Mouse (Mus musculus) splenic B cell, adult 2 months (primary cell): ENCODE results near the gene Ftsj1.

ENCODE experiments used
- DNase-seq: peaks from one replicate; pipeline ENCODE4 v3.0.0-alpha.2; 2011; ENCODE audit warnings: low read depth, low spot score
- H3K27me3 ChIP-seq: 2 replicates; pipeline ENCODE4 v1.6.1; 2012; ENCODE audit warnings: mild to moderate bottlenecking, low read length, moderate library complexity, mixed read lengths; ENCODE audit not compliant: control insufficient read depth, poor library complexity, insufficient read depth, severe bottlenecking
- H3K36me3 ChIP-seq: 2 replicates; pipeline ENCODE4 v1.6.1; 2012; ENCODE audit warnings: mild to moderate bottlenecking, low read length, moderate library complexity, mixed read lengths; ENCODE audit not compliant: control insufficient read depth, poor library complexity, insufficient read depth, severe bottlenecking

Gene Ftsj1

DNA sequence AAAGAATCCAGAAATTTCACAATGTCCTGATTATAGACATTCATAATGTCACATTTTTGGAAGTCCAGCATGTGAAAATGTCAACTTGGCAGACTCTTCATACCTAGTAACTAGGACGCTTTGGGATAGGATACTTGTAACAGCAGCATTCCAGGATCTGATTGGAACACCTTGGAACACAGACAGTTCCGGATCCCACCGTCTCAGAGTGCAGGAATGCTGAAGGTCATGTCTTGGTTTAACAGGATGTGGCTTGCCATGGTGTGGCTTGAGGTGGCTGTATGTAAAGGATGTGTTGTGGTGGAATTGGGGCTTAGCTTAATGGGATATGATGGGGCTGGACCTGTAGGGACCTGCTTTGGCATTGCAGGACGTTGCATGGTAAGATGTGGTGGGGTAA is 47.1 kb downstream of the Ftsj1 start:
- Histone ChIP-seq H3K27me3 (no peaks in the 10 kb centered on the region), H3K36me3 (no peaks in the 10 kb centered on the region)
- no peak for DNase-seq

- DNase-seq, result no peak
- no peaks in the 10 kb centered on the region for H3K36me3 ChIP-seq
- H3K27me3 ChIP-seq, result no peaks in the 10 kb centered on the region
These were observed 48.1 kb downstream of the Ftsj1 start for GRCm38 (mm10) chrX:8204076-8204475.

DNA sequence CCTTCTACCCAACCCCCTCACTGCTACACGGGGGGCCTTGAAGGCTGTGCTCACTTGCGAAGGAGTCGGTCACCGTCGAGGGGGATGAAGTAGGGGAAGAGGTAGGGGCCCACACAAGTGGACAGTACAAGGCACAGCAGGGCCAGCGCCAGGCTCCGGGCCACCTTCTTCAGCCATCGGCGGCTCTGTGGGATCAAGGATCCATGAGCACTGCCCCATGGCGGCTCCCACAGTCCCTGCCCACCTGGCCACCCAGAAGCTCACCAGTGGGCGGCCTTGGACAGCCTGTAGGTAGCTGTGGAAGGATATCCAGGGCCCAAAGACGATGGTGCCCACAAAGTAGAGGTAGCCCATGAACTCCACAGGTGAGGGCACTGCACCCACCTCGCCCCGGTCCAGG is 49.1 kb downstream of the Ftsj1 start:
- DNase-seq, result no peak
- Histone ChIP-seq H3K27me3 (no peaks in the 10 kb centered on the region), H3K36me3 (no peaks in the 10 kb centered on the region)

DNA sequence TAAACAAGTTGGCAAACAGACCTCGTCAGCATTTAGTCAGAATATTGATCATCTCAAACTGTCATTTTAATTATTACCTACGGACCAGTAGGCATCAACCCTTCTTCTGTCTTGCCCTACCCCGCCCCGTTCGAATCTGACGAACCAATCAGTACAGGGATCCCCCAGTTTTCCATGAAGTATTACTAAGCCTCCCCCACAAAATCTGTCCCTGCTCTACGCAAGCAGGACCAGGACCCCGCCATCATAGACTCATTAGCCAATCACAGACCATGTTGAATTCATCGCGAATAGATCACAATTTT is 58.8 kb downstream of the Ftsj1 start, which contains the start of gene Ebp:
Ebp (minus strand) TSS at position 94 of the 305 bp plus-strand sequence.
- no peaks in the 10 kb centered on the region for H3K36me3 ChIP-seq
- H3K27me3 ChIP-seq, result no peaks in the 10 kb centered on the region
- DNase-seq, result peak; percentile 54

DNA sequence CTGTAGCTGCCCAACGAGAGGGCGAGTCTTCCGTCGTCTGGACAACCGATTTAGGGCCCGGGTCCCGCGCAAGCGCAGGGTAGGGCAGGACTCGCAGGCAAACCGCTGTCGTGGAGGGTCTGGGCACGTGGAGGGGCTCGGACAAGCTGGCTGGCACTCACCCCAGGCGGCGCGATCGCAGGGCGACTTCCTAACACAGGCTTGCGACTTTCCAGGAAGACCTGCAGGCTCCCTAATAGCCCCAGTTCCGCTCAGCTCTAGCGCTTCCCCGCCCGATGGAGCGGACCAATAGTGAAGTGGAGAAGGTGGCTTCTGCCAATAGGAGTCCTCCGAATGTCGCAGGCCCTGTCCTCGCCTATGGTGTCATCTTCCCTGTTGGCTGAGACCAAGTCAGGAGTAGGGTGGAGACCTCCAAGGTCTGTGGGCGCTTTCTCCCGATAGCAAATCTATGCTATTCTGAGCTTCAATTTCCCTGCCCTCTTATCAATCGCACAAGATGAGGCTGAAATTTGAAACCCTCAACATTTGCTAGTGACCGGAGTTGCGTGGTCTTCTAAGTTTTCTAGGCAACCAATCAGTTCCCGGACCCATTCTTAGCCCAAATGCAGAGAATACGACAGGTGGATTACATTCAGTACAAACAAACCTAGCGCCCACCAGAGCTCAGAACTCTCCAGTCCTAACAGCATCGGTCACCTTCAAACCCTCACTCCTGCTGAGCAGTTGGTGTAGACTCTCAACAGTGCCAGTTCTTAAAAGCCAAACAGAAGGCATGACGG is 59.4 kb downstream of the Ftsj1 start:
- no peaks in the 10 kb centered on the region for H3K36me3 ChIP-seq
- DNase-seq, result peak; percentile 76
- no peaks in the 10 kb centered on the region for H3K27me3 ChIP-seq

GRCm38 (mm10) chrX:8192126-8192639 is 60.0 kb downstream of the Ftsj1 start:
- Histone ChIP-seq H3K27me3 (no peaks in the 10 kb centered on the region), H3K36me3 (no peaks in the 10 kb centered on the region)
- DNase-seq, result no peak
